Mouse (Mus musculus): ENCODE data around the gene Mucl3. TPM values are rescaled to one million over a fixed set of nuclear protein-coding genes. Genes with fewer than 3 reads are reported as not detected.

Mucl3 gene
- total and polyA plus RNA-seq, 3 experiments = not detected

GRCm38 (mm10) chr17:35635202-35635601 lies 8.3 kb downstream of the Mucl3 start:
- DNase-seq = no peak

GRCm38 (mm10) chr17:35633992-35634391 lies 9.5 kb downstream of the Mucl3 start:
- no peak for DNase-seq

GRCm38 (mm10) chr17:35626537-35626936 lies 17.0 kb downstream of the Mucl3 start, which contains the start of gene Gm9573:
Gene Gm9573 (minus strand): TSS chr17:35626637.
- no peak for DNase-seq

GRCm38 (mm10) chr17:35617127-35617526 lies 26.4 kb downstream of the Mucl3 start:
- DNase-seq = no peak

- DNase-seq = no peak
Observed at GRCm38 (mm10) chr17:35601736-35602354, 41.6 kb downstream of the Mucl3 start.

GRCm38 (mm10) chr17:35601249-35601648 lies 42.2 kb downstream of the Mucl3 start, which contains the start of gene Sfta2:
Gene Sfta2 (plus strand): TSS chr17:35601549.
- DNase-seq = no peak

GRCm38 (mm10) chr17:35597399-35597798 lies 46.1 kb downstream of the Mucl3 start:
- DNase-seq = no peak

- DNase-seq = no peak
Observed at GRCm38 (mm10) chr17:35594456-35594855, 49.0 kb downstream of the Mucl3 start.

GRCm38 (mm10) chr17:35593786-35594185 lies 49.7 kb downstream of the Mucl3 start:
- DNase-seq = no peak

GRCm38 (mm10) chr17:35592131-35592530 lies 51.4 kb downstream of the Mucl3 start:
- DNase-seq = no peak

- DNase-seq = no peak
Observed at GRCm38 (mm10) chr17:35591731-35592130, 51.8 kb downstream of the Mucl3 start.

- DNase-seq = no peak
Observed at GRCm38 (mm10) chr17:35591219-35591578, 52.3 kb downstream of the Mucl3 start.

GRCm38 (mm10) chr17:35590410-35591218 lies 52.9 kb downstream of the Mucl3 start:
- DNase-seq = peak; percentile 76

GRCm38 (mm10) chr17:35588387-35588786 lies 55.1 kb downstream of the Mucl3 start:
- DNase-seq = no peak

- no peak for DNase-seq
Observed at GRCm38 (mm10) chr17:35587291-35587690, 56.2 kb downstream of the Mucl3 start.

Other genes with a start within 250 kb of the Mucl3 start
- 1 to 10 TPM; 3.3 to 7.9 TPM for gene H2-Q6, start 218.8 kb downstream of the Mucl3 start, total RNA-seq (2021)
- gene H2-Q6, start 218.8 kb downstream of the Mucl3 start, polyA plus RNA-seq (2012; rRNA removed) = 23.0 and 24.7 TPM in 2 replicates
- gene H2-Q7, start 204.5 kb downstream of the Mucl3 start, total RNA-seq (2021) = 1 to 10 TPM; 5.0 to 5.7 TPM
- gene H2-Q7, start 204.5 kb downstream of the Mucl3 start, polyA plus RNA-seq (2012; rRNA removed) = 59.2 and 61.8 TPM in 2 replicates
- 10 to 100 TPM in 1 of 2 experiments, 1 to 10 TPM in 1; 3.0 to 11.9 TPM for gene H2-Q10, start 173.6 kb downstream of the Mucl3 start, total RNA-seq (2021)
- gene H2-Q10, start 173.6 kb downstream of the Mucl3 start, polyA plus RNA-seq (2012; rRNA removed) = 37.5 and 46.4 TPM in 2 replicates
- not detected for gene Pou5f1, start 137.7 kb downstream of the Mucl3 start, total RNA-seq (2021)
- not detected in 2 replicates for gene Pou5f1, start 137.7 kb downstream of the Mucl3 start, polyA plus RNA-seq (2012; rRNA removed)
- 1 to 10 TPM; 4.6 to 5.0 TPM for gene Tcf19, start 126.9 kb downstream of the Mucl3 start, total RNA-seq (2021)
- gene Tcf19, start 126.9 kb downstream of the Mucl3 start, polyA plus RNA-seq (2012; rRNA removed) = 7.6 and 9.5 TPM in 2 replicates
- 1 to 10 TPM; 6.2 to 8.0 TPM for gene Cchcr1, start 126.6 kb downstream of the Mucl3 start, total RNA-seq (2021)
- 2.9 and 3.9 TPM in 2 replicates for gene Cchcr1, start 126.6 kb downstream of the Mucl3 start, polyA plus RNA-seq (2012; rRNA removed)
- not detected for gene Psors1c2, start 110.5 kb downstream of the Mucl3 start, total RNA-seq (2021)
- not detected in 2 replicates for gene Psors1c2, start 110.5 kb downstream of the Mucl3 start, polyA plus RNA-seq (2012; rRNA removed)
- under 1 TPM; 0.20 to 0.62 TPM for gene Cdsn, start 91.6 kb downstream of the Mucl3 start, total RNA-seq (2021)
- 7.3 and 7.4 TPM in 2 replicates for gene Cdsn, start 91.6 kb downstream of the Mucl3 start, polyA plus RNA-seq (2012; rRNA removed)
- gene 2300002M23Rik, start 76.2 kb downstream of the Mucl3 start, total RNA-seq (2021) = not detected
- not detected in 2 replicates for gene 2300002M23Rik, start 76.2 kb downstream of the Mucl3 start, polyA plus RNA-seq (2012; rRNA removed)
- not detected for gene Sfta2, start 42.1 kb downstream of the Mucl3 start, total RNA-seq (2021)
- not detected in 2 replicates for gene Sfta2, start 42.1 kb downstream of the Mucl3 start, polyA plus RNA-seq (2012; rRNA removed)
- not detected for gene Gm9573, start 17.1 kb downstream of the Mucl3 start, total RNA-seq (2021)
- gene Gm9573, start 17.1 kb downstream of the Mucl3 start, polyA plus RNA-seq (2012; rRNA removed) = not detected in 2 replicates
- 10 to 100 TPM; 36.4 to 38.6 TPM for gene Vars2, start 23.9 kb upstream of the Mucl3 start, total RNA-seq (2021)
- gene Vars2, start 23.9 kb upstream of the Mucl3 start, polyA plus RNA-seq (2012; rRNA removed) = 75.5 and 77.3 TPM in 2 replicates
- gene Gtf2h4, start 30.0 kb upstream of the Mucl3 start, total RNA-seq (2021) = 10 to 100 TPM; 18.6 to 25.3 TPM
- 22.5 and 23.4 TPM in 2 replicates for gene Gtf2h4, start 30.0 kb upstream of the Mucl3 start, polyA plus RNA-seq (2012; rRNA removed)
- 10 to 100 TPM; 30.0 to 58.8 TPM for gene Ddr1, start 60.9 kb upstream of the Mucl3 start, total RNA-seq (2021)
- gene Ddr1, start 60.9 kb upstream of the Mucl3 start, polyA plus RNA-seq (2012; rRNA removed) = 58.0 and 61.6 TPM in 2 replicates
- gene Ier3, start 178.0 kb upstream of the Mucl3 start, total RNA-seq (2021) = 10 to 100 TPM in 1 of 2 experiments, 1 to 10 TPM in 1; 9.6 to 13.8 TPM
- gene Ier3, start 178.0 kb upstream of the Mucl3 start, polyA plus RNA-seq (2012; rRNA removed) = 17.1 and 17.6 TPM in 2 replicates
- 10 to 100 TPM; 59.0 to 74.4 TPM for gene Flot1, start 179.5 kb upstream of the Mucl3 start, total RNA-seq (2021)
- 61.0 and 66.2 TPM in 2 replicates for gene Flot1, start 179.5 kb upstream of the Mucl3 start, polyA plus RNA-seq (2012; rRNA removed)
- gene Tubb5, start 194.6 kb upstream of the Mucl3 start, total RNA-seq (2021) = 100 to 1,000 TPM; 152 to 198 TPM
- gene Tubb5, start 194.6 kb upstream of the Mucl3 start, polyA plus RNA-seq (2012; rRNA removed) = 137 and 156 TPM in 2 replicates
- 10 to 100 TPM; 15.4 to 20.8 TPM for gene Mdc1, start 197.8 kb upstream of the Mucl3 start, total RNA-seq (2021)
- gene Mdc1, start 197.8 kb upstream of the Mucl3 start, polyA plus RNA-seq (2012; rRNA removed) = 3.6 and 5.9 TPM in 2 replicates
- gene Nrm, start 217.6 kb upstream of the Mucl3 start, total RNA-seq (2021) = 1 to 10 TPM; 3.3 to 4.8 TPM
- 9.3 and 11.7 TPM in 2 replicates for gene Nrm, start 217.6 kb upstream of the Mucl3 start, polyA plus RNA-seq (2012; rRNA removed)
- gene Ppp1r18, start 221.9 kb upstream of the Mucl3 start, total RNA-seq (2021) = 10 to 100 TPM; 27.3 to 42.6 TPM
- gene Ppp1r18, start 221.9 kb upstream of the Mucl3 start, polyA plus RNA-seq (2012; rRNA removed) = 37.3 and 45.3 TPM in 2 replicates
- 10 to 100 TPM; 40.5 to 46.2 TPM for gene Dhx16, start 236.1 kb upstream of the Mucl3 start, total RNA-seq (2021)
- 42.6 and 46.1 TPM in 2 replicates for gene Dhx16, start 236.1 kb upstream of the Mucl3 start, polyA plus RNA-seq (2012; rRNA removed)

All from adrenal gland, adult 2 months (tissue).